Mouse (Mus musculus) liver, embryonic 12.5 days (tissue): Measurements from ENCODE around the gene Dtnb. TPM values are rescaled to one million over a fixed set of nuclear protein-coding genes. Genes with fewer than 3 reads are reported as not detected.

ENCODE experiments used
- ATAC-seq: fragments of 200-750 bp; cut with Nextera tagmentation; 2 replicates; pipeline ENCODE4 v1.8.0; 2017; ENCODE audit warnings: moderate number of reproducible peaks, mild to moderate bottlenecking, moderate library complexity
- H3K27ac ChIP-seq: fragments of 300-500 bp; sonication (generic); 2 replicates; pipeline ENCODE4 v1.5.1; 2016; ENCODE audit warnings: mild to moderate bottlenecking
- H3K27me3 ChIP-seq: fragments of 300-500 bp; sonication (generic); replicated peaks from 2 replicates; pipeline ENCODE4 v1.6.1; 2016; ENCODE audit warnings: mild to moderate bottlenecking, moderate library complexity
- H3K36me3 ChIP-seq: fragments of 300-500 bp; sonication (generic); 2 replicates; pipeline ENCODE4 v1.6.1; 2016; ENCODE audit warnings: mild to moderate bottlenecking, moderate library complexity
- H3K4me1 ChIP-seq: fragments of 300-500 bp; sonication (generic); 2 replicates; pipeline ENCODE4 v1.6.1; 2016
- H3K4me2 ChIP-seq: fragments of 300-500 bp; sonication (generic); 2 replicates; pipeline ENCODE4 v1.6.1; 2016; ENCODE audit warnings: mild to moderate bottlenecking, moderate library complexity
- H3K4me3 ChIP-seq: fragments of 300-500 bp; sonication (generic); 2 replicates; pipeline ENCODE4 v1.5.1; 2016; ENCODE audit warnings: mild to moderate bottlenecking, moderate library complexity
- H3K9ac ChIP-seq: fragments of 300-500 bp; sonication (generic); 2 replicates; pipeline ENCODE4 v1.6.1; 2016; ENCODE audit warnings: mild to moderate bottlenecking, moderate library complexity
- H3K9me3 ChIP-seq: fragments of 300-500 bp; sonication (generic); replicated peaks from 2 replicates; pipeline ENCODE4 v1.6.1; 2016; ENCODE audit warnings: mild to moderate bottlenecking, moderate library complexity
- whole genome bisulfite sequencing: fragments of 180-500 bp; shearing (Covaris S2); methylation state at CpG from one replicate; pipeline ENCODE4 v1.1.7; 2016; ENCODE audit not compliant: insufficient replicate concordance; 5-methylcytosine and 5-hydroxymethylcytosine counted together
- polyA plus RNA-seq: library from polyadenylated mRNA; unstranded; fragments of >200 nt; fragmentation: Nextera tagmentation; extraction: Ambion mirVana; gene quantifications from 2 replicates; pipeline ENCODE4 v1.2.1, GENCODE M21; 2016

Dtnb gene
- polyA plus RNA-seq, 1 experiment from 2014 or later, result 22.6 TPM

DNA sequence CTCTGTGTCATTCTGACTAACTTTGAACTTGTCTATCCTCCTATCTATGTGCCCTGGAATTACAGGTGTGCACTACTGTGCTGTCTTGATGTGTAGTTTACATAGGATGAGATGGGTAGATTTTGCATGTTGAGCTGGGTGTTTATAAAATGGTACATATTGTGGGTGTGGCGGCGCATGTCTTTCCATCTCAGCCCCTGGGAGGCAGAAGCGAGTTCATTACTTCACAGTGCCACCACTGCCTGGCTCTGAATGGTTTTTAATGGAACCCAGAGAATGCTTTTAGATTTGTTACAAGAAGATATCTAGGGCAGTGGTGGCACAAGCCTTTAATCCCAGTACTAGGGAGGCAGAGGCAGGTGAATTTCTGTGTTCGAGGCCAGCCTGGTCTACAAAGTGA lies 2.5 kb downstream of the Dtnb start:
- H3K27me3 ChIP-seq, result peaks cover 6% of the 10 kb centered on the region; the same call in 1 of the 2 replicates
- no peak for ATAC-seq
- peaks cover 22% of the 10 kb centered on the region for H3K4me1 ChIP-seq
- H3K4me2 ChIP-seq, result no peak overlapping the region
- no peaks in the 10 kb centered on the region for H3K36me3 ChIP-seq
- H3K9ac ChIP-seq, result no peak overlapping the region
- no peak overlapping the region for H3K27ac ChIP-seq
- H3K4me3 ChIP-seq, result no peak overlapping the region
- no peaks in the 10 kb centered on the region for H3K9me3 ChIP-seq
- WGBS, result 79% methylated on average over 4 of the region's 4 CpGs

DNA sequence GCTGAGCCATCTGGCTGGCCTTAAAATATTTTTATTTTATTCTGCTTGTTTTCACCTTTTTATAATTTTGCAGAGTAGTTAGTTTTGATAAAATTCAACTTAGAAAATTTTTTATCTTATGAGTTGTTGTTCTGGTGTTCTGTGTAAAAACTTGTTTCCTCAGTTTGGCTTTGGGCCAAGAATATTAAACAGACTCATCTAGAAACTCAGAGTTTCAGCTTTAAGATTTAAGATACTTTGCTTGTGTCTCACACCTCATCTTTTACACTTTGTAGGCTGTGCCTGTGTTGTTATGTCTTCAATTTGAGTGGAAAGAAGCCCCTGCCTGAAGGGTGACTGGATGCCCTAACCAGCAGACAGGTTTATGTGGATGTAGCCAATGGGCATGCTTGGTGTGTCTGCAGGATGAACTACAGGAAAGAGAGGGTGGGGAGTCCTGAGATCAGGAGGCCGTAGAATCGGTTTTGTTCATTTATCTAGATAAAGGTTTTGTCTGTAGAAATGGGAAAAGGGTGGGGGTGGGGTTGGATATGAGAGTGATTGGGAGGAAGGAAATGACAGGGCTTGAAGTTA lies 7.9 kb downstream of the Dtnb start:
- Histone ChIP-seq H3K4me2 (no peak overlapping the region), H3K36me3 (no peaks in the 10 kb centered on the region), H3K27me3 (no peaks in the 10 kb centered on the region), H3K4me1 (peaks cover 7% of the 10 kb centered on the region), H3K9ac (no peak overlapping the region), H3K9me3 (no peaks in the 10 kb centered on the region), H3K4me3 (no peak overlapping the region), H3K27ac (no peak overlapping the region)
- ATAC-seq, result no peak; the same call in 1 of the 2 replicates
- 20% methylated on average over 2 of the region's 2 CpGs for WGBS

GRCm38 (mm10) chr12:3582604-3583003 lies 10.4 kb downstream of the Dtnb start:
- H3K4me2 ChIP-seq, result no peak overlapping the region
- ATAC-seq, result no peak
- H3K9ac ChIP-seq, result no peak overlapping the region
- no peaks in the 10 kb centered on the region for H3K27me3 ChIP-seq
- no peak overlapping the region for H3K27ac ChIP-seq
- no peak overlapping the region for H3K4me3 ChIP-seq
- WGBS, result 80% methylated on average over 4 of the region's 4 CpGs
- peaks cover 10% of the 10 kb centered on the region for H3K4me1 ChIP-seq
- no peaks in the 10 kb centered on the region for H3K36me3 ChIP-seq
- no peaks in the 10 kb centered on the region for H3K9me3 ChIP-seq

GRCm38 (mm10) chr12:3585525-3585924 lies 13.3 kb downstream of the Dtnb start:
- peaks cover 5% of the 10 kb centered on the region; the same call in 1 of the 2 replicates for H3K4me1 ChIP-seq
- no peaks in the 10 kb centered on the region for H3K9me3 ChIP-seq
- WGBS, result 77% methylated on average over 4 of the region's 4 CpGs
- no peaks in the 10 kb centered on the region for H3K27me3 ChIP-seq
- ATAC-seq, result no peak
- no peak overlapping the region for H3K4me3 ChIP-seq
- H3K27ac ChIP-seq, result no peak overlapping the region
- no peak overlapping the region for H3K4me2 ChIP-seq
- H3K36me3 ChIP-seq, result peaks cover 7% of the 10 kb centered on the region
- no peak overlapping the region for H3K9ac ChIP-seq

GRCm38 (mm10) chr12:3587010-3587409 lies 14.8 kb downstream of the Dtnb start:
- no peak for ATAC-seq
- Histone ChIP-seq H3K27ac (no peak overlapping the region), H3K4me3 (no peak overlapping the region), H3K36me3 (peaks cover 17% of the 10 kb centered on the region), H3K27me3 (no peaks in the 10 kb centered on the region), H3K4me1 (peaks cover 4% of the 10 kb centered on the region; the same call in 1 of the 2 replicates), H3K9me3 (no peaks in the 10 kb centered on the region), H3K4me2 (no peak overlapping the region), H3K9ac (no peak overlapping the region)
- WGBS, result 53% methylated on average over 1 of the region's 1 CpGs

- Histone ChIP-seq H3K27me3 (no peaks in the 10 kb centered on the region), H3K36me3 (peaks cover 29% of the 10 kb centered on the region), H3K4me1 (peaks cover 4% of the 10 kb centered on the region; the same call in 1 of the 2 replicates), H3K27ac (no peak overlapping the region), H3K9ac (no peak overlapping the region), H3K4me2 (no peak overlapping the region), H3K4me3 (no peak overlapping the region), H3K9me3 (no peaks in the 10 kb centered on the region)
- 82% methylated on average over 9 of the region's 9 CpGs for WGBS
- ATAC-seq, result no peak
Measured at GRCm38 (mm10) chr12:3590039-3590438, 17.9 kb downstream of the Dtnb start.

DNA sequence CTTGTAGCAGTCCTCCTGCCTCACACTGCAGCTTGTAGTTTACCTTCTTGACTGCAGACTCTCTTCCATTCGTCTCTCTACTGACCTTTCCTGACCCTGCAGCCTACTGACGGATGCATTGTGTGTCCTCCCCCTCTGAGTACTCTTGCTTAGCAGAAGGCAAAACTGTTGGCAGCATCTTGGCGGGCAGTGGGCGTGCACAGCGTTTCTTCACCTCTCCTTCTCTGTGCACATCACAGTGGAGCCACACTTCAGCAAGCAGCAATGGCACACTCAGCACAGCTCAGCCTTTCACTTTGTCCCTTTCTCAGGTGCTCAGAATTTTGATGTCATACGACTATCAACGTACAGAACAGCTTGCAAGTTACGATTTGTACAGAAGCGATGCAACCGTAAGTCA lies 19.4 kb downstream of the Dtnb start:
- H3K27me3 ChIP-seq, result no peaks in the 10 kb centered on the region
- peaks cover 4% of the 10 kb centered on the region; the same call in 1 of the 2 replicates for H3K4me1 ChIP-seq
- no peaks in the 10 kb centered on the region for H3K9me3 ChIP-seq
- WGBS, result 82% methylated on average over 10 of the region's 10 CpGs
- no peak overlapping the region for H3K4me2 ChIP-seq
- peaks cover 31% of the 10 kb centered on the region for H3K36me3 ChIP-seq
- ATAC-seq, result no peak
- H3K4me3 ChIP-seq, result no peak overlapping the region
- no peak overlapping the region for H3K27ac ChIP-seq
- no peak overlapping the region for H3K9ac ChIP-seq

DNA sequence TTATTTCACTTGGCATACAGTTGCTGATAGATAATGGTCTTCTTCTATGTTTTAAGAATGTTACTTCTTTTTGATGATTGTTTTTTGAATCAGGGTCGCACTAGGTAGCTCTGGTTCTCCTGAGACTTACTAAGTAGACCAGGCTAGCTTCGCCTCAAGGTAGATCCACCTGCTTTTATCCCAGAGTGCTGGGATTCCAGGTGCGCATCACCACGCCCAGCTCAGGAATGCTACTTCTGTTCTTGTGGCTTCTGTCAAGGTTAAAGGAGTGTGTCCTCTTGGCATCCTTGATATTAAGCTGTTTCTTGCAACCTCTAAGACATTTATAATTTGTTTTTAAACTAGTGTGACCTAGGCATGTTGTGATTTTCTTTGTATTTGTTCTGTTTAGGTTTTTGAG lies 30.6 kb downstream of the Dtnb start:
- no peak for ATAC-seq
- H3K36me3 ChIP-seq, result peaks cover 16% of the 10 kb centered on the region
- no peaks in the 10 kb centered on the region for H3K4me1 ChIP-seq
- H3K27me3 ChIP-seq, result no peaks in the 10 kb centered on the region
- H3K9me3 ChIP-seq, result no peaks in the 10 kb centered on the region
- no peak overlapping the region for H3K4me2 ChIP-seq
- 83% methylated on average over 4 of the region's 4 CpGs for WGBS
- no peak overlapping the region for H3K9ac ChIP-seq
- H3K4me3 ChIP-seq, result no peak overlapping the region
- no peak overlapping the region for H3K27ac ChIP-seq

- ATAC-seq, result no peak
- Histone ChIP-seq H3K4me2 (no peak overlapping the region), H3K27ac (no peak overlapping the region), H3K4me1 (no peaks in the 10 kb centered on the region), H3K4me3 (no peak overlapping the region), H3K9me3 (no peaks in the 10 kb centered on the region), H3K36me3 (peaks cover 2% of the 10 kb centered on the region; the same call in 1 of the 2 replicates), H3K27me3 (no peaks in the 10 kb centered on the region), H3K9ac (no peak overlapping the region)
- WGBS, result 69% methylated on average over 7 of the region's 7 CpGs
Measured at GRCm38 (mm10) chr12:3606202-3606601, 34.0 kb downstream of the Dtnb start.

DNA sequence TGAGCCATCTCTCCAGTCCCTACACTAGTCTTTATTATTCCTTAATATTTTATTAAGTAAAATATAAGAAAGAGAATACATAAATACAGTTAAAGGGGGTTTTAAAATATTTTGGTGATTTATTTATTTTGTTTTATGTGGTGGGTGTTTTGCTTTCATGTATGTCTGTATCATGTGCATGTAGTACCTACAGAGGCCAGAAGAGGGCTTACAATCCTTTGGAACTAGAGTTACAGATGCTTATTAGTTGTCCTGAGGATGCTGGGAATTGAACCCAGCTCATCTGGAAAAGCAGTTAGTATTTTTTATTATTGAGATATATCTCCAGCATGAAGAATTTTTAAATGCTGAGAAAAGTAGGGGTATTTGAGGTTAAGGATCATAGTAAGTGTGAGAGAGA lies 37.6 kb downstream of the Dtnb start:
- Histone ChIP-seq H3K27me3 (no peaks in the 10 kb centered on the region), H3K4me1 (0 out of 2 replicates have a peak, but pooled peaks cover 3% of the 10 kb centered on the region), H3K4me3 (no peak overlapping the region), H3K9me3 (no peaks in the 10 kb centered on the region), H3K4me2 (no peak overlapping the region), H3K27ac (no peak overlapping the region), H3K36me3 (peaks cover 2% of the 10 kb centered on the region; the same call in 1 of the 2 replicates), H3K9ac (no peak overlapping the region)
- no peak for ATAC-seq

- H3K9ac ChIP-seq, result no peak overlapping the region
- H3K4me3 ChIP-seq, result no peak overlapping the region
- peaks cover 5% of the 10 kb centered on the region; the same call in 1 of the 2 replicates for H3K4me1 ChIP-seq
- no peak overlapping the region for H3K27ac ChIP-seq
- no peaks in the 10 kb centered on the region for H3K27me3 ChIP-seq
- peaks cover 4% of the 10 kb centered on the region; the same call in 1 of the 2 replicates for H3K36me3 ChIP-seq
- H3K4me2 ChIP-seq, result no peak overlapping the region
- no peaks in the 10 kb centered on the region for H3K9me3 ChIP-seq
- ATAC-seq, result no peak
- 73% methylated on average over 7 of the region's 7 CpGs for WGBS
Measured at GRCm38 (mm10) chr12:3611871-3612270, 39.7 kb downstream of the Dtnb start.

DNA sequence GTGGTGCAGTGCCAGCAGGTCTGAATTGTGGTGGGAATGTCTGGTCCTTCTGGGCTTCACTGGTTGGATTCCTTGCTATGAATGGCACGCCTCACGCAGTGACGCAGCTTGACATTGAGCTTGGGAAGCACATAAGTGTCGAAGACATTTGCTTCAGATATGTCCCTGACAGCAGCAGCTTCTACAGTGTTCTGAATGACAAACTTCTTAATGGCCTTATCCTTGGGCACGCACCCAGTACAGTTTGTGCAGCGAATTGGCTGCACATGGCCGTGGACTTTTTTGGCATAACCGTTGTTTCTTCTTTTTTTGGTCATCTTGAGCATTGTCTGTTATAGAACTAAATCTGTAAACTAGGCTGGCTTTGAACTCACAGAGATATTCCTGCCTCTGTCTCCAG lies 42.9 kb downstream of the Dtnb start:
- Histone ChIP-seq H3K4me2 (no peak overlapping the region), H3K27ac (no peak overlapping the region), H3K27me3 (no peaks in the 10 kb centered on the region), H3K9me3 (no peaks in the 10 kb centered on the region), H3K9ac (no peak overlapping the region), H3K36me3 (peaks cover 2% of the 10 kb centered on the region; the same call in 1 of the 2 replicates), H3K4me1 (peaks cover 33% of the 10 kb centered on the region), H3K4me3 (no peak overlapping the region)
- WGBS, result 91% methylated on average over 8 of the region's 8 CpGs
- ATAC-seq, result no peak
